Mouse (Mus musculus): Measurements from ENCODE around the gene Il17rb.
A peak's percentile ranks its signal among the peaks of the same experiment; 100 is the strongest.

Gene Il17rb

GRCm38 (mm10) chr14:30008733-30009575 lies at the start of gene Il17rb, which contains the start of gene Chdh:
Gene Il17rb, minus strand, starts transcription at chr14:30008896.
Gene Chdh, plus strand, starts transcription at chr14:30009023.
- DNase-seq = peak; percentile 43

DNA sequence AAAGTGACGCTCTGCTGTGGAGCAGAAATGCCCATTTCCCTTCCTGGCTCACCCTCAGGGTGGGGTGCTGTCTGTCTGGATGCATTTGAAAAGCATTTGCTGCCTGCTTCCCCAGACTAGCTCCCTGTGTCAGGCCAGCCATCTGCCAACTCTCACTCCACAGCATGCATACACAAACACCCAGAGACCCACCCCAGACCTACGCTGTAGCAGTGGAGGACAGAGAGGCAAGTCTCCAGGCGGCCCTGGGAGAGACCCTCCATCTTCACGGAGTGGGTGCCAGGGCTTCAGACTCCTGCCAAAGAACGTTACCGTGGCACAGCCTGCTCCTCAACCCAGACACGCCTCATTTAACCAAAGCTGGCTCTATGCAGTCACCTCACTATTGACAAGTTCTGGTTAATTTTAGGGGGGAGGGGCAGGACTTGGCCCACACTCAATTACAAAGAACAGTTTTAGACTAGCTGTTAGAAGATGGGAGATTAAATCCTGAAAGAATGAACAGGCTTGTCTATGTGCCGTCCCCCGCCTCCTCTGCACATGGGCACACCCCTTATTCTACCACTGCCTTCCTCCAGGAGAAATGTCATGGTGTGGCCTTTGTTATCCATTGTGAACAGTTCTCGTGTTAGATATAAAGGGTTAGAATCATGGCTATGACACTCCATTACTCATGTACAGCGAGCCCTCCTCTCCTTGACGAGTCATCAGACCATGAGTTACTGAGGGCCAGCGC lies 47.5 kb upstream of the Il17rb start:
- no peak for DNase-seq

DNA sequence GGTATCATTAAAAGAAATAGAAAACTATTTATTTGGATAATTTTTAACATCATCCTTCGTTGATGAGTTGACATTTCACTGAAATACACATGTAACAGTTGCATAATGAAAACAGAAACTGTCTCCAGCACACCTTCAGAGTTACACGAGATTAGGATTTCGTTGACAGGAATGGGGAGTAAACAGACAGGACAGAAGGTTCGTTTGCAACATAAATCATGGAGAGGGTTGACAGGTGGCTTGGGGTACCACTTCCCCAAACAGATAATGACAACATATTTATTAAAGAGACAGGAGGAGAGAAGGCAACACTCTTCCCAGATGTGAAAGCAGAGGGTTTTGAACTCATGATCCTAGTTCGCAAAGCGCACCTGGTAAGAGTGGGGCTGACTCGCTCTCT lies 46.2 kb upstream of the Il17rb start:
- DNase-seq = no peak

- DNase-seq = no peak
Measured at GRCm38 (mm10) chr14:30050280-30050679, 41.6 kb upstream of the Il17rb start.

- no peak for DNase-seq
Measured at GRCm38 (mm10) chr14:30048049-30048448, 39.4 kb upstream of the Il17rb start.

- DNase-seq = no peak
Measured at GRCm38 (mm10) chr14:30046976-30047375, 38.3 kb upstream of the Il17rb start.

DNA sequence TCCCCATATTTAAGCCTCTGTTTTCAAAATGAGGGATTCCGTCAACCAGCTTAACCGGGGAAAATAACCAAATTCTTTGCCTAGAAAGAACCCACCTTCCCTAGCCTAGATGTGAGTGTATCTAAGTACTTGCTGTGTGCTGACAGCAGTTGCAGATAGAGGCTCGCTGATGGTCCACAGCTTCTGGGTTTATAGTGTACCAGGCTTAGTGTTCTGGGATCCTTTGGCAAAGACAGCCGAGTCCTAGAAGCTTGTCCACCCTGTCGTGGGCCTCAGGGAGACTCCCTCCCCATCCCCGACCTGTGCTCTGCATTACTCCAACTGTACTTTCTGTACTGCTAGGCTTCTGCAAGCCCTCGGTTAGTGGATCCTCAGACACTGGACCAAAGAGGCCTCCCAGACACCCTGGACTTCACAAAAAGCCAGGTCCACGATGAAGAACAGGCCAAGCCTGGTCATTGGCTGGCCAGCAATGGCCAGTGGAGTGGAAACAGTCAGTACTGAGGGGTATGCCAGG lies 37.1 kb upstream of the Il17rb start:
- no peak for DNase-seq

GRCm38 (mm10) chr14:30045239-30045638 lies 36.5 kb upstream of the Il17rb start:
- no peak for DNase-seq

GRCm38 (mm10) chr14:30043356-30043940 lies 34.8 kb upstream of the Il17rb start:
- no peak for DNase-seq

- DNase-seq = no peak
Measured at GRCm38 (mm10) chr14:30041836-30042235, 33.1 kb upstream of the Il17rb start.

GRCm38 (mm10) chr14:30039413-30039812 lies 30.7 kb upstream of the Il17rb start:
- DNase-seq = no peak

GRCm38 (mm10) chr14:30038431-30038830 lies 29.7 kb upstream of the Il17rb start:
- no peak for DNase-seq

- DNase-seq = no peak
Measured at GRCm38 (mm10) chr14:30033405-30033804, 24.7 kb upstream of the Il17rb start.

DNA sequence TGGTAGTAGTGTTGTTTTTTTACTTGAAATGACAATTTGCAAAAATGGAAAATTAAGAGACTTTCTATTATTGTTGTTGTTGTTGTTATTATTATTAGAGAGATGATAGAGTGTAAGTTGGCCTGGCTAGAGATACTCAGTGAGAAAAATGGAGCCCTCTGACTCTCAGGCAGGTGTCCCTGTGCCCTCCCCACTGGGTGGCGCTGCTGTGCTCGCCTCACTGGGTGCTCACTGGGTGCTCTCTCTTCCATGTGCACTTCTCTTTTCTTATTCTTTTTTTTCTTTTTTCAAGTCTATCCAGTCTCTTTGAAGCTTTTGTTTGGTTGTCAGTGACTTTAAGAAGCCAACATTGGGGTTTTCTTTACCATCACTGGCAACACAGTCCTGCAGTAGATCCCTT lies 18.7 kb upstream of the Il17rb start:
- DNase-seq = no peak

DNA sequence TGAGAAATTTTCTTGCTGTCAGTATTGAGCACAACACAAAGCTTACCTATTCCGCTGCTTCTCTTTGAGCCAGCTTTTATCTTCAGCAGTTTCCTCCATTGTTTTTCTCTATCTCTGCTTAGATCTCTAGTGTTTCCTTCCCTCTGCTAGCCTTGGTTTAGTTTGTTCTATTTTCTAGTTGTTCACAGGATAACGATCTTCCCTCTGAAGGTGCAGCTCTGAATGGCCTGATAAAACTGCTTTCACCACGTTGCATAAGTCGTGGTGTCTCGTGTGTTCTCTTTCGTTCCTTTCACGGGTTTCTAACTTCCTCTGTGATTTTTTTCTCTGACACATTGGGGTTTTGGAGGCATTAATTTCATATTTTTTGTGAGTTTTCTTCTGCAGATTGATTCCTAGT lies 15.7 kb upstream of the Il17rb start:
- no peak for DNase-seq

DNA sequence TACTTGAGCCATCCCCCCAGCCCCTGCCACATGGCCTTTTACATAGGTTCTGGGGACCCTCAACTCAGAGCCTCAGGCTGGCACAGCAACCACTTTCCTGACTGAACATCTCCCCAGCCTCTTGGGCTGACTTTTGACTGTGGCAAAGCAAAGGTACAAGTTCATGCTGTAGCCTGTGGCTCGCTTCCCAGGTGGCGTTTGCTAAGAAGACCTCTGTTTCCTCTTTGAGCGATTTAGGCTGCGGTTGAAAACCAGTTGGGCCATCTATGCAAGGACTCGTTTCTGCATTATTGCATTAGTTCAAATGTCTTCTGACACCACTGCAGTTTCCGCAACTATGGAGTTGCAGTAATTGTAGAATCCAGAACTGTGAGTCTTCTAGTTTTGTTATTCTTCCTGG lies 13.8 kb upstream of the Il17rb start:
- DNase-seq = no peak

- DNase-seq = no peak
Measured at GRCm38 (mm10) chr14:30019792-30020575, 11.3 kb upstream of the Il17rb start.

DNA sequence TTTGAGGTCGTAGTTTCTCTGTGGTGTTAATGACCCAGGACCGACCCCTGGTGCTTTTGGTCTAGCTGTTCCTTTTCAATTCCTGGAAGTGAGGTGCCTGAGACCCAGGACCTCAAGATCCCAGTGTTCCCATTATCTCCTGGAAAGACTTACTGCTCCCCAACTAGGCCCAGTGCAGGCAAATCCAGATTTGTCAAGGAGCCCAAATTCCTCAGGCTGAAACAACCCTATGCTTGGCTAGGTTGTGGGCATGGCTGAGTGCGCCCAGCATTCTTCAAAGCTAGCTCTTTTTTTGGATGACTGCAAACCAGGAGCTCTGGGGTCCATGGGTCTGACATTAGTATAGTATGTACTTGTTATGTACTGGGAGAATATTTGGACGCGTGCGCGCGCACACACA lies 10.7 kb upstream of the Il17rb start:
- no peak for DNase-seq

DNA sequence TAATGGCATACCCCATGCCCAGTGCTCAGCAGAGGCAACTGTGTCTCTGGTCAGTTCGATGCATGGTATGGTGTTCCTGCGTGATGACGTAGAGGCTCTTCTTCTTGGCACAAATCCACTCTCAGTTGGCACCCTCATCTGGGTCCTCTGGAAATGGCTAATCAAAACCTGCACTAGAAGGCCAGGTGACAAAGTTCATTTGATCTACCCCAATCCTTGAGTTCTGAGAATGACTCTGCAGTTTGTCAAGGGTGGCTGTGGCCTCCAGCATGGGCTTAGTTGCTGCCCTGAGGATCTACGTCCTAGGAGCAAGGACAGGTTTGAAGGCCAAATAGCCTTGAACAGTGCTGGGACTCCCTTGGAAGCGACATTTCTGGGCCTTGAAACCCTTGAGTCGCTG lies 10.2 kb upstream of the Il17rb start:
- DNase-seq = no peak

- DNase-seq = no peak
Measured at GRCm38 (mm10) chr14:30018463-30018801, 9.7 kb upstream of the Il17rb start.

DNA sequence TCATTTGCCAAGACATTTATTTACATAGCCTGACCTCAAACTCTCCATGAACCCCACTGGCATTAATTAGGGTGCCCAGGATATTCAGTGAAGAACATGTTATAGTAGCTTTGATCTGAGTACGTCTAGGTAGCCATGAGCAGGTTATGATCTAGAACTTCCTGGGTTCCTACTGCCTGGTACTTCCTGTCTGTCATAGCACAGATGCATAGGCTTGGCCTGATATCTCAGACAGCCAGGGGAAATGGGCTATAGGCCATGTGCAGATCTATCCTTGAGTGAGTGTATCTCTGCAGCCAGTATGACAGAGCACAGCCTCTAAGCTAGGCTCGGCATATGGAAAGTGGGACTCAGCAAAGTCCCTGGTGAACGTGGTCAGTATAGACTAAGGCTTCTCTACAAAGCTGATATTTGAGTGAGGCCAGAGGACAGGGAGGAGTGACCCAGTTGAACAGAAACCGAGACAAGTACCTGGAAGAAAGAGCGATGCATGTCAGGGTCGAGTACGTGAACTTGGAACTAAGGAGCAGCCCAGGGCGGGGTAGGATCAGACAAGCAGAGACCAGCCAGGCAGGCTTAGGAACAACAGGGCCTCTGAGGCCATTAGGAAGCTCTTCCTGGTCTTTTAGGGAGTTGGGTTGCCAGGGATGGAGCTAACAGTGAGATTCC lies 9.2 kb upstream of the Il17rb start:
- no peak for DNase-seq

GRCm38 (mm10) chr14:30016666-30017065 lies 8.0 kb upstream of the Il17rb start:
- DNase-seq = no peak

Measured in right cerebral cortex, postnatal 14 days (tissue).